Mouse (Mus musculus) cerebellum, adult 2 months (tissue): ENCODE measurements around the gene Ak2. TPM values are rescaled to one million over a fixed set of nuclear protein-coding genes. Genes with fewer than 3 reads are reported as not detected.

Experiments
- DNase-seq, 2 experiments: peaks; one replicate each; pipeline ENCODE4 v3.0.0; 2021
- H3K27ac ChIP-seq: fragments of 200-500 bp; 2 replicates; pipeline ENCODE4 v1.5.1; 2012; ENCODE audit warnings: low read length, control low read depth, inconsistent platforms; ENCODE audit not compliant: insufficient read depth
- H3K27me3 ChIP-seq: fragments of 200-500 bp; 2 replicates; pipeline ENCODE4 v1.6.1; 2012; ENCODE audit warnings: inconsistent platforms, mild to moderate bottlenecking, low read length, moderate library complexity; ENCODE audit not compliant: control insufficient read depth, insufficient read depth
- H3K4me1 ChIP-seq: fragments of 200-500 bp; 2 replicates; pipeline ENCODE4 v1.6.1; 2011; ENCODE audit warnings: low read length; ENCODE audit not compliant: control insufficient read depth, insufficient read depth
- H3K4me3 ChIP-seq: fragments of 200-500 bp; replicated peaks from 2 replicates; pipeline ENCODE3; 2011; ENCODE audit warnings: mild to moderate bottlenecking, low read depth, low read length, control low read depth; ENCODE audit not compliant: insufficient read depth
- CTCF ChIP-seq: fragments of 200-500 bp; IDR thresholded peaks from 2 replicates; pipeline ENCODE4 v1.5.1; 2011; ENCODE audit warnings: low read depth, mild to moderate bottlenecking, control low read depth, low read length, moderate library complexity, borderline replicate concordance; ENCODE audit not compliant: insufficient read depth
- POLR2A ChIP-seq: fragments of 200-500 bp; IDR thresholded peaks from 2 replicates; pipeline ENCODE4 v1.6.1; 2011; ENCODE audit warnings: low read length, control low read depth, borderline replicate concordance; ENCODE audit not compliant: insufficient read depth
- WGBS: fragments of 180-500 bp; shearing (Covaris S2); methylation state at CpG from one replicate; pipeline ENCODE4 v1.1.7; 2018; 5-methylcytosine and 5-hydroxymethylcytosine counted together
- polyA plus RNA-seq: library from polyadenylated mRNA; depleted of rRNA; stranded (reverse); fragments of >200 nt; gene quantifications from 2 replicates; pipeline ENCODE4 v1.2.3, GENCODE M21; 2012

Ak2 gene
- polyA plus RNA-seq, 1 experiment, result 43.9 TPM

DNA sequence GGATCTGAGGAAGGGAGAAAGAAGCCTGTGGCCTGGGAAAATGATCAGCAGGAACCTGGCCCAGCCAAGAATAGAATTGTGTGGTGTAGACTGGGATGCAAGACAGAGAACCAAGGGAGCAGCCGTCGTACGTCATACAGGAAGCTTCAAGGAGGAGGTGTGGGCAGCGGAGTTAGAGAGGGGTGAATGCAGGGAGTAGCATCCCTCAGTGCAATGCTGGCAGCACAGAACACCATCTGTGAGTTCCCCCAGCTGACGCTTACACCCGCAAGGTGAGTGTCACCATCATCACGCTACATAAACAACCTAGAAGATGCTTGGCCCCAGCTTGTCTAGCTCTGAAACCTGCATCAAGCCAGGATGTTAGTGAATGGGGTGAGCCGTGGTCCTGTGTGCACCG, 28.0 kb downstream of the Ak2 start:
- WGBS, result 21% methylated on average over 9 of the region's 9 CpGs
- DNase-seq, result peak; percentile 53 to 54
- H3K27ac ChIP-seq, result no peak overlapping the region

DNA sequence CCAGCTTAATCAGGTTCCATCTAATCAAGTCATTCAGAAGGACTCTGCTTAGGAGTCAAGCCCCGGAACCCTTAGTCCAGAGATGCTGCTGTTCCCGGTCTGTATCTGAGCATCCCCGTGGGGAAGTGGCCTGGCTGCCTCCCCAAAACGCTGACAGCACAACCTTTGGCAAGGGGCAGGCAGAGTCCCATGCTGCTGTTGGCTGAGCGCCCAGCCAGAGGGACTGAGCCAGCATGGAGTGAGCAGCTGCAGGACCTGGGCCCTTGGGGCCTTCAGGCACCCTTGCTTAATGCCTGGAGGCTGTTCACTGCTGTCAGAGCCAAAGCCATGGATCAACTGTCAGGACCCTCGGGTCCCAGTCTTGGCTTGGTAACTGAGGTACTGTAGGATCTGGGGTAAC, 28.7 kb downstream of the Ak2 start:
- Histone ChIP-seq H3K4me1 (peaks cover 17% of the 10 kb centered on the region), H3K27me3 (no peaks in the 10 kb centered on the region), H3K27ac (no peak overlapping the region), H3K4me3 (no peak overlapping the region)
- WGBS, result 4% methylated on average over 6 of the region's 6 CpGs
- no peak for TF ChIP-seq POLR2A
- DNase-seq, result peak; percentile 77 to 81

More for the DNA sequence above, 28.0 kb downstream of the Ak2 start:
- Histone ChIP-seq H3K4me3 (no peak overlapping the region), H3K4me1 (peaks cover 17% of the 10 kb centered on the region), H3K27me3 (no peaks in the 10 kb centered on the region)
- TF ChIP-seq CTCF (no peak), POLR2A (no peak)

DNA sequence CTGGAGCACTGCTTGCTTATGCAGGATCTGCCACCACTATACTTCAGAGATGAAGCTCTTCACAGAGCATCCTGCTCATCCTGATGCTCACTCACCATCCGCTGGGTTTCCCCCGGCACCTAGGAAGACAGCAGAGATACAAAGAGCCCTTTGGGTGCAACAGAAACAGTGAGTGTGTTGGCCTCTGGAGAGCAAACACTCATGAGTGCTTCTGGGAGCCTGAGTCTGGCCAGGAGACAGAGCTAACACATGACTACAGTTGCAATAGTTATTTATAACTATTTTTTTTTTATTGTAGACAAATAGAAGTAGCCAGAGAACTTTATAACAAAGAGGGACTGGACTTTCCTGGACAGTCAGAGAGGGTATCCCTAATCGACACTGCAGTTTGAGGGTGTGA, 29.7 kb downstream of the Ak2 start:
- DNase-seq, result no peak
- no peak overlapping the region for H3K27ac ChIP-seq
- H3K4me1 ChIP-seq, result peaks cover 17% of the 10 kb centered on the region
- H3K4me3 ChIP-seq, result no peak overlapping the region
- TF ChIP-seq CTCF, result no peak
- TF ChIP-seq POLR2A, result no peak
- no peaks in the 10 kb centered on the region for H3K27me3 ChIP-seq
- 91% methylated on average over 3 of the region's 3 CpGs for WGBS

DNA sequence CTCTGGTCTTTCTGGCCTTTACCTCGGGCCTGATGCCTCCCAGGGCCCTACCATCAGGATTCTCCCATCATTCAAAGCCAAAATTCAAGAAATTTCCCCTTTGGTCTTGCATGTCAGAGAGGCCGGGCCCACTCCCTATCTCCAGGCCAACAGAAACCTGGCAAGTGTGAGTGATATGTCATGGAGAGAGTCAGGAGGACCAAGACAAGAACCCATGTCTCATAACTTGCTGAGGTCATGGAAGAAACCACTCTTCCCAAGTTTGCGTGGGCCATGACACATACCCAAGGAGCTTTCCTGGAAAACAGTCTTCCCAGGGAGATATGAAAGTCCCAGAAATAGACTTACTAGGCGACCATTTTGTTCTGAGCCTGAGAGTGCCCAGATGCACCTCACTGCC, 30.1 kb downstream of the Ak2 start:
- no peak overlapping the region for H3K27ac ChIP-seq
- no peak for TF ChIP-seq CTCF
- TF ChIP-seq POLR2A, result no peak
- 91% methylated on average over 4 of the region's 4 CpGs for WGBS

DNA sequence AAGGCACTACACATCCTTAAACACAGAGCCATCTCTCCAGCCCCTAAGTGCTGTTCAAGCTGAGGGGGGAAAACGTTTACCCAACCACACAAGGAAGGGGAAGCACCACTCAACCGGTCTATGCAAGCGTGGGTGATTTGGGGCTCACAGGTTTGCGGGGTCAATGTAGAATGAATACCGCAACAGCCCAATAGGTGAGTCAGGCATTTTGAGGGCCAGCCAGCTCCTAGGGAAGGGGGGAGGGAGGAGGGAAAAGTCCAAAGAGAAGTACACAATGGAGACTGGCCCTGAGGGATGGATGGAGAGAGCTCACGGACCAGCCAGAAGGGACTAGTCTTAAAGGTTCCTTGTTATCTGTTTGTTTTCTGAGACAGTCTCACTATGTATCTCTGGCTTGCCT, 32.1 kb downstream of the Ak2 start:
- DNase-seq, result no peak
- peaks cover 17% of the 10 kb centered on the region for H3K4me1 ChIP-seq
- 89% methylated on average over 6 of the region's 6 CpGs for WGBS
- TF ChIP-seq CTCF (no peak), POLR2A (no peak)
- H3K27me3 ChIP-seq, result no peaks in the 10 kb centered on the region
- H3K4me3 ChIP-seq, result no peak overlapping the region
- no peak overlapping the region for H3K27ac ChIP-seq

More for the DNA sequence above, 30.1 kb downstream of the Ak2 start:
- DNase-seq, result no peak
- peaks cover 17% of the 10 kb centered on the region for H3K4me1 ChIP-seq
- H3K27me3 ChIP-seq, result no peaks in the 10 kb centered on the region
- H3K4me3 ChIP-seq, result no peak overlapping the region

DNA sequence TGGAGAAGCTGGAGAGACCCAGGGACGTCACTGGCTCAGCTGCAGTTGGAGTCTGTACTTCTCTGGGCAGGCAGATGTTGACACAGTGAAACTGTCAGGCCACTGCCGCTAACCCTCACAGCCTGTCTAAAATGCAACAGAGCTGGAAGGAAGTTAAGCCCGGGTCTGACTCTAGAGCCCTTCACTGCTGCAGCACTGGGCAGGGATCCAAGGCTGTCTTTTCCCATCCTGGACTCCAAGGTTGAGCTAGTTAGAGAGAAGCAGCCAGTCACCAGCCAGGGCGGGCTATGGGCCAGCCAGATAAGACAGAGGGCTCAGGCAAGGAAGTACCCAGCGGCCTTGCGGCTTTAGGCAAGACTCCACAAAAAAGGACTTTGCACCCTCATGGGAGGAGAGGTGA, 33.0 kb downstream of the Ak2 start:
- DNase-seq, result peak; percentile 41 to 48

DNA sequence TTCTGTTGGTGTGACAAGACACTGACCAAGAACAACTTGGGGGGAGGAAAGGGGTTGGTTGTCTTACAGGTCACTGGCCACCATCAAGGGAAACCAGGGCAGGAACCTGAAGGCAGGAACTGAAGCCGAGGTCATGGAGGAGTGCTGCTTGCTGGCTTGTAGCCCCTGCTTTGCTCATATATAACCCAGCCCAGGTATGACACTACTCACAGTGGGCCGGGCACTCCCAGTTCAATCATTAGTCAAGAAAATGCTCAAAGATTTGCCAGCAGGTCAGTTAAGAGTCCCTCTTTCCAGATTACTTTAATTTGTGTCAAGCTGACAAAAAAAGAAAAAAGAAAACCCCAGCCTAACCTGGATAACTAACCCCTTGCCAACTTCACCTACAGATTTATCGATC, 33.9 kb downstream of the Ak2 start:
- TF ChIP-seq CTCF (no peak), POLR2A (no peak)
- WGBS, result 96% methylated on average over 3 of the region's 3 CpGs
- no peaks in the 10 kb centered on the region for H3K27me3 ChIP-seq
- DNase-seq, result no peak
- H3K27ac ChIP-seq, result no peak overlapping the region
- H3K4me1 ChIP-seq, result peaks cover 4% of the 10 kb centered on the region; the same call in 1 of the 2 replicates
- H3K4me3 ChIP-seq, result no peak overlapping the region

More for the DNA sequence above, 33.0 kb downstream of the Ak2 start:
- H3K27ac ChIP-seq, result no peak overlapping the region
- WGBS, result 32% methylated on average over 6 of the region's 6 CpGs
- H3K4me1 ChIP-seq, result peaks cover 13% of the 10 kb centered on the region
- no peak overlapping the region for H3K4me3 ChIP-seq
- H3K27me3 ChIP-seq, result no peaks in the 10 kb centered on the region
- no peak for TF ChIP-seq POLR2A
- no peak for TF ChIP-seq CTCF

DNA sequence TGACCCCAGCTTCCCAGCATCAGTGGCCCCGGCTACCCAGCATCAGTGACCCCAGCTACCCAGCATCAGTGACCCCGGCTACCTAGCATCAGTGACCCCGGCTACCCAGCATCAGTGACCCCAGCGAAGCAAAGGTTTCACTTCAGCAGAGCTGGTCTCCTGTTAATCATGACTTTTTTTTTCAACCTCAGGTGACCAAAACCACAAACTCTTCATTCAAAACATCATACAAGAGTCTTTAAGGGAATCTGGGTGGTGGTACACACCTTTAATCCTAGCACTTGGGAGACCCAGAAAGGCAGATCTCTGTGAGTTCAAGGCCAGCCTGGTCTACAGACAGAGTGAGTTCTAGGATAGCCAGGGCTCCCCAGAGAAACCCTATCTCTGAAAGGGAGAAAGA, 39.0 kb downstream of the Ak2 start:
- WGBS, result 95% methylated on average over 4 of the region's 4 CpGs
- DNase-seq, result no peak
- Histone ChIP-seq H3K4me1 (peaks cover 15% of the 10 kb centered on the region), H3K4me3 (no peak overlapping the region), H3K27ac (no peak overlapping the region), H3K27me3 (no peaks in the 10 kb centered on the region)
- TF ChIP-seq CTCF (no peak), POLR2A (no peak)
